Mouse (Mus musculus): ENCODE results near the gene Ep300.
"Not testable (repeated sequence)": the region's sequence is repeated elsewhere in the genome, so short reads cannot be mapped to it uniquely, and the experiment has no call there.

Gene Ep300

DNA sequence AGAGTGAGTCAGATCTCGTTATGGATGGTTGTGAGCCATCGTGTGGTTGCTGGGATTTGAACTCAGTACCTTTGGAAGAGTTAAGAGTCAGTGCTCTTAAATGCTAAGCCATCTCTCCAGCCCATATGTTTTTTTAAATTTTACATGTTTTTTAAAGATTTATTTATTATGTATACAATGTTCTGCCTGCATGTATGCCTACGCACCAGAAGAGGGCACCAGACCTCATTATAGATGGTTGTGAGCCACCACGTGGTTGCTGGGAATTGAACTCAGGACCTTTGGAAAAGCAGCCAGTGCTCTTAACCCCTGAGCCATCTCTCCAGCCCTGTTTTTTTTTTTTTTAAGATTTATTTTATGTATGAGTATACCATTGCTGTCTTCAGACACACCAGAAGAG is 116.2 kb downstream of the Ep300 start:
- DNase-seq (ENCODE audit: low spot score) = not testable (repeated sequence)

All from adipocyte (in vitro differentiated cells).